Mouse (Mus musculus) liver, embryonic 15.5 days (tissue): ENCODE data around the gene Atxn7l1. TPM values are rescaled to one million over a fixed set of nuclear protein-coding genes. Genes with fewer than 3 reads are reported as not detected.
A peak's percentile ranks its signal among the peaks of the same experiment; 100 is the strongest.

Source experiments
- ATAC-seq: fragments of 200-750 bp; cut with Nextera tagmentation; 2 replicates; pipeline ENCODE4 v1.8.0; 2017; ENCODE audit warnings: moderate number of reproducible peaks, mild to moderate bottlenecking, moderate library complexity; ENCODE audit not compliant: insufficient read depth
- H3K27ac ChIP-seq: fragments of 300-500 bp; sonication (generic); replicated peaks from 2 replicates; pipeline ENCODE4 v1.5.1; 2015; ENCODE audit warnings: mild to moderate bottlenecking, inconsistent platforms
- H3K27me3 ChIP-seq: fragments of 300-500 bp; sonication (generic); 2 replicates; pipeline ENCODE4 v1.6.1; 2015; ENCODE audit warnings: mild to moderate bottlenecking, inconsistent platforms
- H3K36me3 ChIP-seq: fragments of 300-500 bp; sonication (generic); replicated peaks from 2 replicates; pipeline ENCODE4 v1.6.1; 2015; ENCODE audit warnings: moderate library complexity, mild to moderate bottlenecking, inconsistent platforms
- H3K4me1 ChIP-seq: fragments of 300-500 bp; sonication (generic); replicated peaks from 2 replicates; pipeline ENCODE4 v1.6.1; 2015; ENCODE audit warnings: inconsistent platforms
- H3K4me2 ChIP-seq: fragments of 300-500 bp; sonication (generic); 2 replicates; pipeline ENCODE4 v1.6.1; 2015; ENCODE audit warnings: moderate library complexity, mild to moderate bottlenecking, inconsistent platforms
- H3K4me3 ChIP-seq: fragments of 300-500 bp; sonication (generic); replicated peaks from 2 replicates; pipeline ENCODE4 v1.5.1; 2015; ENCODE audit warnings: mild to moderate bottlenecking, inconsistent platforms
- H3K9ac ChIP-seq: fragments of 300-500 bp; sonication (generic); 2 replicates; pipeline ENCODE4 v1.6.1; 2015; ENCODE audit warnings: moderate library complexity, mild to moderate bottlenecking, inconsistent platforms
- H3K9me3 ChIP-seq: fragments of 300-500 bp; sonication (generic); replicated peaks from 2 replicates; pipeline ENCODE4 v1.6.1; 2016; ENCODE audit warnings: inconsistent platforms
- WGBS: fragments of 180-500 bp; shearing (Covaris S2); methylation state at CpG from one replicate; pipeline ENCODE4 v1.1.7; 2015; ENCODE audit warnings: mixed read lengths; ENCODE audit not compliant: insufficient replicate concordance; 5-methylcytosine and 5-hydroxymethylcytosine counted together
- polyA plus RNA-seq: library from polyadenylated mRNA; unstranded; fragments of >200 nt; fragmentation: Nextera tagmentation; extraction: Ambion mirVana; gene quantifications from 2 replicates; pipeline ENCODE4 v1.2.1, GENCODE M21; 2015

The Atxn7l1 gene
- polyA plus RNA-seq, 1 experiment from 2014 or later: 14.7 TPM

DNA sequence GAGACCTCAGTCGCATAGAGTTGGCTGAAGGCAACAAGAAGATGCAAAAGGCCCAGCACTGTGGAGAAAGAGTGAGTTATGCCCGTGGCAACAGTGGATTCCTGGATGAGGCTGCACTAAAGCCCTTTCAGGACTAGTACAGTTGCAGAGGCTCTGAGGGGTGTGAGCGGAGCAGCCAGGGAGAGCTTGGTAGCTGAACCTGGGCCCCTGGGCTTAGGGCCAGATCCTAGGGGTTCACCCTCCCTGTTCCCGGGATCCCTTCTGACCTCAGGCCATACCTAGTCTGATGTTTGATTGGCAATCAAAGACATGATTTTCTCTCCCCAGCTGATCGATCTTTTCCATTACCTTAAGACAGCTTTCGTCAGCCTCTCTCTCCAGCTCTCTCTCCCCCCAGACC, 58.8 kb downstream of the Atxn7l1 start:
- WGBS: 79% methylated on average over 6 of the region's 6 CpGs
- H3K4me3 ChIP-seq: no peak overlapping the region
- H3K4me1 ChIP-seq: peaks cover 14% of the 10 kb centered on the region
- no peaks in the 10 kb centered on the region for H3K9me3 ChIP-seq
- no peak overlapping the region for H3K27ac ChIP-seq
- no peak overlapping the region for H3K9ac ChIP-seq
- no peak overlapping the region for H3K4me2 ChIP-seq
- no peaks in the 10 kb centered on the region for H3K36me3 ChIP-seq
- no peak for ATAC-seq
- no peaks in the 10 kb centered on the region for H3K27me3 ChIP-seq

- H3K4me2 ChIP-seq: no peak overlapping the region
- ATAC-seq: no peak
- no peak overlapping the region for H3K9ac ChIP-seq
- peak overlapping the region; percentile 12; the same call in 1 of the 2 replicates for H3K27ac ChIP-seq
- no peak overlapping the region for H3K4me3 ChIP-seq
- no peaks in the 10 kb centered on the region for H3K36me3 ChIP-seq
- 29% methylated on average over 4 of the region's 4 CpGs for WGBS
- no peaks in the 10 kb centered on the region for H3K9me3 ChIP-seq
- no peaks in the 10 kb centered on the region for H3K27me3 ChIP-seq
- H3K4me1 ChIP-seq: peaks cover 17% of the 10 kb centered on the region
Observed at GRCm38 (mm10) chr12:33210856-33211255, 63.4 kb downstream of the Atxn7l1 start.

GRCm38 (mm10) chr12:33218215-33218859, 70.8 kb downstream of the Atxn7l1 start:
- ATAC-seq: no peak
- Histone ChIP-seq H3K9me3 (no peaks in the 10 kb centered on the region), H3K27me3 (no peaks in the 10 kb centered on the region), H3K4me1 (peaks cover 67% of the 10 kb centered on the region), H3K27ac (peak overlapping the region; percentile 100), H3K36me3 (peaks cover 11% of the 10 kb centered on the region; the same call in 1 of the 2 replicates), H3K4me2 (peak overlapping the region; percentile 83), H3K9ac (peak overlapping the region; percentile 49; the same call in 1 of the 2 replicates), H3K4me3 (no peak overlapping the region)
- 52% methylated on average over 9 of the region's 9 CpGs for WGBS

DNA sequence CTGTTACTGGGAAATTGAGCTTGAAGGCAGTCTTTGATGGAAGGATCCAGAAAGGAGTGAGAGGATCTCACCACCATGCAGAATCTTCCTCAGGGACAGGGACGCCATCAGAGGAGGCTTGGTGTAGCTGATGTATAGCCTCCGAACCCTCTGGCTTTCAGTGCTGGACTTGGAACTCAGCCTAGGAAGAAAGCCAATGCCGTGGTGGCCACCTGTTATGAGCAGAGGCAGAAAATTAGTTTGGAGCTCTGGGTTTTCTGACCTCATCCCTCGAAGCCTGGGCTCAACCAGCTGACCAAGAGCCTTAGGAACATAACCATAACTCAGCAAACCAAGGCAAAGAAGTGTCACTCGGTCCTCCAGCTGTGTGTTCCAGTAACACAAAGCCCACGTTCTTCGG, 71.9 kb downstream of the Atxn7l1 start:
- H3K4me2 ChIP-seq: peak overlapping the region; percentile 83

DNA sequence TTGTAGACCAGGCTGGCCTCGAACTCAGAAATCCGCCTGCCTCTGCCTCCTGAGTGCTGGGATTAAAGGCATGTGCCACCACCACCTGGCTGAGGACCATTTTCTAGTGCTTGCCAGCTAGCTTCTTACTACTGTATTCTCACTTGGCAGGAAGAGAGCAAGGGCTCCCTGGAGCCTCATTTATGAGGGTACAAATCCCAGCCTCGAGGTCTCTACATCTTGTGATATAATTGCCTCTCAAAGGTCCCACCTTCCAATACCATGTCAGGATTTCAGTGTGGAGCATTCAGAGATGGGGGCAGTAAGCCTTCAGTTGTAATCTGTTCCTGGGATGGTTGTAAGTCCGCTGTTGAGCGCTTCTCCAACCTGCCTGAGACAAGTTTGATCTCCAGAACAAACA, 72.6 kb downstream of the Atxn7l1 start:
- H3K9me3 ChIP-seq: no peaks in the 10 kb centered on the region
- peak; percentile 16 for ATAC-seq
- peak overlapping the region; percentile 83 for H3K4me2 ChIP-seq
- H3K27me3 ChIP-seq: no peaks in the 10 kb centered on the region
- peak overlapping the region; percentile 42 for H3K4me3 ChIP-seq
- peak overlapping the region; percentile 49 for H3K9ac ChIP-seq
- peaks cover 11% of the 10 kb centered on the region; the same call in 1 of the 2 replicates for H3K36me3 ChIP-seq
- H3K4me1 ChIP-seq: peaks cover 75% of the 10 kb centered on the region
- 40% methylated on average over 5 of the region's 5 CpGs for WGBS
- peak overlapping the region; percentile 100 for H3K27ac ChIP-seq

More for the DNA sequence above, 71.9 kb downstream of the Atxn7l1 start:
- Histone ChIP-seq H3K9ac (peak overlapping the region; percentile 49), H3K9me3 (no peaks in the 10 kb centered on the region), H3K27ac (peak overlapping the region; percentile 100), H3K4me3 (peak overlapping the region; percentile 42; the same call in 1 of the 2 replicates), H3K27me3 (no peaks in the 10 kb centered on the region), H3K4me1 (peaks cover 70% of the 10 kb centered on the region), H3K36me3 (peaks cover 11% of the 10 kb centered on the region; the same call in 1 of the 2 replicates)
- WGBS: 79% methylated on average over 7 of the region's 7 CpGs
- ATAC-seq: no peak

DNA sequence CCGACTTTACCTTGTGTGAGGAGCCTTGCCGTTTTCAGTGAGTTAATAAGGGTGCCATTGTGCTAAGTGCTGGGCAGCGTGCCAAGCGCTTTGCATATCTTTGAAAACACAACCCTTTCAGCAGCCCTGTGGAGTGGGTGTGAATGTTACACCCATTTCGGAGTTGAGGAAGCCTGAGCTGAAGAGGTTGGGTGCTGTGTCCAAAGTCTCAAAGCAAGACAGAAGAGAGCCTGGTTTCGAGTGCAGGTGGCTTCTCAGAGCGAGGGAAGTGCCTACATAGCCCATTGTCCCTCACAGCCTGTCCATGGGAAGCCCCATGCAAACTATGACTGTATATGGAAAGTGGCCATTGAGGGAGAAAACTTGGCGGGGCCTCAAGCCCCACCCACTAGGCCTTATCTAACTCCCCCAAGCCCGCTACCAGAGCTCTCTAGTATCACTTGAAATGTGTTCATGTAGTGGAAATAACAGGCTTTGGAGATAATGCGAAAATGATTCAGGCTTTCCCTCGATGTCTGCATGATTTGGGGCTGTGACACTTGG, 73.1 kb downstream of the Atxn7l1 start:
- peak; percentile 95 for ATAC-seq
- peaks cover 79% of the 10 kb centered on the region for H3K4me1 ChIP-seq
- peaks cover 11% of the 10 kb centered on the region; the same call in 1 of the 2 replicates for H3K36me3 ChIP-seq
- H3K4me3 ChIP-seq: peak overlapping the region; percentile 42
- H3K4me2 ChIP-seq: peak overlapping the region; percentile 83
- H3K9me3 ChIP-seq: no peaks in the 10 kb centered on the region
- no peaks in the 10 kb centered on the region for H3K27me3 ChIP-seq
- peak overlapping the region; percentile 49 for H3K9ac ChIP-seq
- 18% methylated on average over 11 of the region's 11 CpGs for WGBS
- peak overlapping the region; percentile 100 for H3K27ac ChIP-seq

DNA sequence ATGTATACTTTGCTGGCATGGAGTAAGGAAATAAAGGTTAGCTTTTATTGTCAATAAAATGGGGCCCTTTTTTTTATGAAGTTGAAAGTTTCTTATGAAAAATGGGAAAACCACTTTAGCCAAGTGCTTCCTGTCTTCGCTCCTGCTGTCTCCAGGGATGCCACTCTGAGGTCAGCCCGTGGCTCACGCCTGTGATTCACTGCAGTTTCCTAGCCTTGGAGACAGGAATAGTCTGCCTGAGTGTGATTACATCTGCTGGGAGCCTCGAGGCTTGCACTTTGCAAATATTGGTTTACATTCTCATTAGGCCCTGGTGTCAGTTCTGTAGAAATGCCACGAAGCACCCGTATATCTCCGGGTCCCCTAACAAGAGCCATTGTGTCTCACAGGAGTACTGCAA, 74.7 kb downstream of the Atxn7l1 start:
- Histone ChIP-seq H3K27ac (peak overlapping the region; percentile 100), H3K4me2 (no peak overlapping the region), H3K36me3 (peaks cover 11% of the 10 kb centered on the region; the same call in 1 of the 2 replicates), H3K9ac (0 out of 2 replicates have a peak overlapping the region, but pooled peaks have one; percentile 2), H3K27me3 (no peaks in the 10 kb centered on the region), H3K9me3 (no peaks in the 10 kb centered on the region), H3K4me3 (no peak overlapping the region), H3K4me1 (peaks cover 85% of the 10 kb centered on the region)
- no peak for ATAC-seq
- 60% methylated on average over 7 of the region's 7 CpGs for WGBS

GRCm38 (mm10) chr12:33225117-33225541, 77.6 kb downstream of the Atxn7l1 start:
- Histone ChIP-seq H3K4me2 (no peak overlapping the region), H3K4me1 (peaks cover 56% of the 10 kb centered on the region), H3K27ac (0 out of 2 replicates have a peak overlapping the region, but pooled peaks have one; percentile 11)

GRCm38 (mm10) chr12:33225978-33226377, 78.5 kb downstream of the Atxn7l1 start:
- no peak overlapping the region for H3K9ac ChIP-seq
- no peak overlapping the region for H3K27ac ChIP-seq
- H3K4me2 ChIP-seq: no peak overlapping the region
- H3K36me3 ChIP-seq: no peaks in the 10 kb centered on the region
- H3K9me3 ChIP-seq: no peaks in the 10 kb centered on the region
- peaks cover 49% of the 10 kb centered on the region for H3K4me1 ChIP-seq
- WGBS: 46% methylated on average over 1 of the region's 1 CpGs
- H3K27me3 ChIP-seq: no peaks in the 10 kb centered on the region
- ATAC-seq: no peak
- H3K4me3 ChIP-seq: no peak overlapping the region

More at GRCm38 (mm10) chr12:33225117-33225541, 77.6 kb downstream of the Atxn7l1 start:
- 85% methylated on average over 11 of the region's 11 CpGs for WGBS
- no peak for ATAC-seq
- Histone ChIP-seq H3K9me3 (no peaks in the 10 kb centered on the region), H3K9ac (no peak overlapping the region), H3K4me3 (no peak overlapping the region), H3K27me3 (no peaks in the 10 kb centered on the region), H3K36me3 (no peaks in the 10 kb centered on the region)

GRCm38 (mm10) chr12:33226596-33226995, 79.1 kb downstream of the Atxn7l1 start:
- Histone ChIP-seq H3K36me3 (no peaks in the 10 kb centered on the region), H3K4me2 (no peak overlapping the region), H3K4me1 (peaks cover 42% of the 10 kb centered on the region), H3K4me3 (no peak overlapping the region), H3K27me3 (no peaks in the 10 kb centered on the region), H3K9me3 (no peaks in the 10 kb centered on the region), H3K9ac (no peak overlapping the region), H3K27ac (peak overlapping the region; percentile 25; the same call in 1 of the 2 replicates)
- 39% methylated on average over 10 of the region's 10 CpGs for WGBS
- ATAC-seq: no peak

DNA sequence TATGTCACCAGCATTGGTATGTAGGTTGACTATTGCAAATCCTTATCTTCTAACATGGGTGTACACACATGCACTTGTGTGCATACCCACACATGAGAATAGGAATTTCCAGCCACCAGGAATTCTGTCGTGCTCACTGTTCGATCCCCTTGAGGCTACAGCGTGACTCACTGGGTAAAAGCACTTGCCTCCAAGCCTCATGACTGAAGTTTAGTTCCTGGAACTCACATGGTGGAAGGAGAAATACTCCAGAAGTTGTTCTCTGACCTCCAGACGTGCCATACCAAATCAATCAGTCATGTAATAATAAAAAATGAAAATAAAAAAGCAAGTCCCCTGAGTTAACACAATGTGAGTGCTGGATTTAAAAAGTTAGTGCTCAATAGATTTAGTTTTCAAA, 87.8 kb downstream of the Atxn7l1 start:
- H3K36me3 ChIP-seq: no peaks in the 10 kb centered on the region
- 82% methylated on average over 4 of the region's 4 CpGs for WGBS
- ATAC-seq: no peak
- no peaks in the 10 kb centered on the region for H3K27me3 ChIP-seq
- H3K4me1 ChIP-seq: no peaks in the 10 kb centered on the region
- no peaks in the 10 kb centered on the region for H3K9me3 ChIP-seq
- no peak overlapping the region for H3K27ac ChIP-seq
- no peak overlapping the region for H3K4me3 ChIP-seq
- no peak overlapping the region for H3K4me2 ChIP-seq
- H3K9ac ChIP-seq: no peak overlapping the region
